ENCODE assay signal across 11 mouse cellular contexts in genomic region chr17:49564489-49564888, GRCm38 (mm10). TPM values are rescaled to one million over a fixed set of nuclear protein-coding genes. Genes with fewer than 3 reads are reported as not detected.
A peak's percentile ranks its signal among the peaks of the same experiment; 100 is the strongest.
DNase-seq lines count a peak whose midpoint lies in the region; ATAC-seq lines count a peak whose summit lies in the region.
"Had no signal": no experiment of that assay in that cellular context is flagged by ENCODE, and none has a peak within 500 bp of the region (broad histone marks: within the 10 kb centered on the region; RNA-seq: fewer than 3 reads in every experiment).

No protein-coding gene starts in this region.

- H3K4me3 ChIP-seq in heart, embryonic 16.5 days (ENCODE audit: low read length) = peak overlapping the region; percentile 68
- H3K4me3 ChIP-seq in embryonic facial prominence, embryonic 10.5 days = peak overlapping the region; percentile 66
- H3K4me3 ChIP-seq in hindbrain, embryonic 13.5 days = peak overlapping the region; percentile 44
- H3K4me3 ChIP-seq in midbrain, embryonic 12.5 days = peak overlapping the region; percentile 42

- H3K27me3 ChIP-seq in heart, embryonic 16.5 days (ENCODE audit: control insufficient read depth, insufficient read depth, low read length) = no peaks in the 10 kb centered on the region
- peaks cover 34% of the 10 kb centered on the region for H3K27me3 ChIP-seq in embryonic facial prominence, embryonic 10.5 days (replicated peaks; ENCODE audit: low read depth, poor library complexity, severe bottlenecking)
- peaks cover 24% of the 10 kb centered on the region for H3K27me3 ChIP-seq in hindbrain, embryonic 13.5 days
- H3K27me3 ChIP-seq in midbrain, embryonic 12.5 days = peaks cover 37% of the 10 kb centered on the region

- intact Hi-C loops in heart, postnatal 36 days (cut with DNase I) = loop anchor here (5.0 kb wide), 1 partner anchor 173 kb away; no protein-coding TSS in a partner anchor

- WGBS in heart, embryonic 16.5 days = 10% methylated on average over 3 of the region's 3 CpGs
- WGBS in embryonic facial prominence, embryonic 10.5 days = 37% methylated on average over 3 of the region's 3 CpGs
- 32% methylated on average over 3 of the region's 3 CpGs for WGBS in hindbrain, embryonic 13.5 days
- whole genome bisulfite sequencing in midbrain, embryonic 12.5 days = 40% methylated on average over 3 of the region's 3 CpGs

- no peak for ATAC-seq in heart, embryonic 16.5 days (replicated peaks; ENCODE audit: extremely low read depth, insufficient read depth, low FRiP score)
- ATAC-seq in hindbrain, embryonic 13.5 days (ENCODE audit: low FRiP score) = no peak; the same call in 1 of the 2 replicates
- peak; percentile 39 for ATAC-seq in midbrain, embryonic 12.5 days (ENCODE audit: low FRiP score, low read depth)

- no peaks in the 10 kb centered on the region for H3K9me3 ChIP-seq in heart, embryonic 16.5 days (replicated peaks; ENCODE audit: control insufficient read depth, low read length)
- no peaks in the 10 kb centered on the region for H3K9me3 ChIP-seq in embryonic facial prominence, embryonic 10.5 days
- no peaks in the 10 kb centered on the region for H3K9me3 ChIP-seq in hindbrain, embryonic 13.5 days
- no peaks in the 10 kb centered on the region for H3K9me3 ChIP-seq in midbrain, embryonic 12.5 days

- peak overlapping the region; percentile 84 for H3K4me2 ChIP-seq in heart, embryonic 16.5 days (ENCODE audit: low read depth, low read length)
- H3K4me2 ChIP-seq in hindbrain, embryonic 13.5 days = peak overlapping the region; percentile 82
- H3K4me2 ChIP-seq in midbrain, embryonic 12.5 days (replicated peaks) = peak overlapping the region; percentile 78

- peak overlapping the region; percentile 83 for H3K27ac ChIP-seq in heart, embryonic 16.5 days (ENCODE audit: low read length)
- H3K27ac ChIP-seq in embryonic facial prominence, embryonic 10.5 days (replicated peaks) = peak overlapping the region; percentile 88
- H3K27ac ChIP-seq in hindbrain, embryonic 13.5 days = peak overlapping the region; percentile 36; the same call in 1 of the 2 replicates
- no peak overlapping the region for H3K27ac ChIP-seq in midbrain, embryonic 12.5 days (replicated peaks)
- H3K27ac ChIP-seq: macrophage had no signal

- no peak for DNase-seq in heart, postnatal 36 days
- no peak for DNase-seq in embryonic facial prominence, embryonic 10.5 days (ENCODE audit: low spot score)
- DNase-seq in layer of hippocampus, postnatal 36 days = no peak
- no peak for DNase-seq in yolk sac, embryonic 10.5 days (ENCODE audit: low spot score)
- DNase-seq in cerebellum, postnatal 25 days = no peak

- H3K36me3 ChIP-seq in heart, embryonic 16.5 days (ENCODE audit: control insufficient read depth, insufficient read depth) = no peaks in the 10 kb centered on the region
- H3K36me3 ChIP-seq in embryonic facial prominence, embryonic 10.5 days (replicated peaks) = no peaks in the 10 kb centered on the region
- no peaks in the 10 kb centered on the region for H3K36me3 ChIP-seq in hindbrain, embryonic 13.5 days
- no peaks in the 10 kb centered on the region for H3K36me3 ChIP-seq in midbrain, embryonic 12.5 days
- H3K36me3 ChIP-seq: G1E had no signal

- peak overlapping the region; percentile 79 for H3K9ac ChIP-seq in heart, embryonic 16.5 days (ENCODE audit: low read length)
- peak overlapping the region; percentile 70 for H3K9ac ChIP-seq in hindbrain, embryonic 13.5 days
- peak overlapping the region; percentile 61 for H3K9ac ChIP-seq in midbrain, embryonic 12.5 days (replicated peaks)

- peaks cover 8% of the 10 kb centered on the region for H3K4me1 ChIP-seq in heart, embryonic 16.5 days (ENCODE audit: control insufficient read depth, insufficient read depth, low read length)
- H3K4me1 ChIP-seq in embryonic facial prominence, embryonic 10.5 days = peaks cover 46% of the 10 kb centered on the region
- H3K4me1 ChIP-seq in hindbrain, embryonic 13.5 days (replicated peaks) = peaks cover 24% of the 10 kb centered on the region
- H3K4me1 ChIP-seq in midbrain, embryonic 12.5 days = peaks cover 8% of the 10 kb centered on the region

RNA-seq across cellular contexts. Expression of gene Daam2, which starts 0.3 kb away (rescaled TPM):
- 3.4 and 5.6 TPM in 2 replicates for polyA plus RNA-seq in heart, embryonic 16.5 days (2015; fragmentation: Nextera tagmentation; extraction: Ambion mirVana)
- total RNA-seq in heart, postnatal 36 days (2021) = 1 to 10 TPM; 7.6 to 7.8 TPM
- polyA plus RNA-seq in embryonic facial prominence, embryonic 10.5 days (2016; fragmentation: Nextera tagmentation; extraction: Ambion mirVana) = 4.8 and 6.1 TPM in 2 replicates
- polyA plus RNA-seq in hindbrain, embryonic 13.5 days (2015; fragmentation: Nextera tagmentation; extraction: Ambion mirVana) = 3.7 and 3.9 TPM in 2 replicates
- polyA plus RNA-seq in midbrain, embryonic 12.5 days (2016; fragmentation: Nextera tagmentation; extraction: Ambion mirVana) = 1.9 and 2.0 TPM in 2 replicates
- total RNA-seq in layer of hippocampus, postnatal 36 days (2021) = 10 to 100 TPM; 54.7 to 69.8 TPM
- polyA plus RNA-seq: G1E had no signal

RNA-seq across cellular contexts. Expression of gene Kif6, which starts 50.4 kb away (rescaled TPM):
- polyA plus RNA-seq in heart, embryonic 16.5 days (2015; fragmentation: Nextera tagmentation; extraction: Ambion mirVana) = 2.6 and 2.7 TPM in 2 replicates
- total RNA-seq in heart, postnatal 36 days (2021) = 1 to 10 TPM; 2.1 to 2.2 TPM
- 2.7 and 3.5 TPM in 2 replicates for polyA plus RNA-seq in embryonic facial prominence, embryonic 10.5 days (2016; fragmentation: Nextera tagmentation; extraction: Ambion mirVana)
- polyA plus RNA-seq in hindbrain, embryonic 13.5 days (2015; fragmentation: Nextera tagmentation; extraction: Ambion mirVana) = 2.9 and 3.2 TPM in 2 replicates
- polyA plus RNA-seq in midbrain, embryonic 12.5 days (2016; fragmentation: Nextera tagmentation; extraction: Ambion mirVana) = 2.1 and 3.0 TPM in 2 replicates
- 1 to 10 TPM; 4.7 to 5.0 TPM for total RNA-seq in layer of hippocampus, postnatal 36 days (2021)
- total RNA-seq: gastrocnemius, postnatal 36 days had no signal
- polyA plus RNA-seq: G1E, macrophage had no signal
